Mouse (Mus musculus): Measurements from ENCODE around the gene Dedd. TPM values are rescaled to one million over a fixed set of nuclear protein-coding genes. Genes with fewer than 3 reads are reported as not detected.
A peak's percentile ranks its signal among the peaks of the same experiment; 100 is the strongest.

Dedd gene
- polyA plus RNA-seq (2016; fragmentation: Nextera tagmentation; extraction: Ambion mirVana), result 38.6 and 43.3 TPM in 2 replicates

GRCm38 (mm10) chr1:171328839-171329432 is at the start of gene Dedd:
Dedd (plus strand) TSS chr1:171329145.
- WGBS, result under 1% methylated on average over 48 of the region's 48 CpGs
- Histone ChIP-seq H3K27me3 (replicated peaks) (no peaks in the 10 kb centered on the region), H3K9ac (peak within 1 kb of the TSS; percentile 95), H3K27ac (ENCODE audit: poor library complexity, severe bottlenecking) (peak within 1 kb of the TSS; percentile 98), H3K9me3 (replicated peaks) (no peaks in the 10 kb centered on the region), H3K4me2 (peak within 1 kb of the TSS; percentile 99), H3K4me3 (peak within 1 kb of the TSS; percentile 90), H3K36me3 (peaks cover 19% of the 10 kb centered on the region), H3K4me1 (replicated peaks) (peaks cover 40% of the 10 kb centered on the region)
- ATAC-seq (ENCODE audit: insufficient number of reproducible peaks, low FRiP score), result peak; percentile 90

- Histone ChIP-seq H3K4me3 (peak overlapping the region; percentile 72), H3K27me3 (replicated peaks) (no peaks in the 10 kb centered on the region), H3K27ac (ENCODE audit: poor library complexity, severe bottlenecking) (no peak overlapping the region), H3K4me1 (replicated peaks) (peaks cover 16% of the 10 kb centered on the region), H3K36me3 (peaks cover 65% of the 10 kb centered on the region), H3K4me2 (peak overlapping the region; percentile 82), H3K9ac (peak overlapping the region; percentile 84), H3K9me3 (replicated peaks) (no peaks in the 10 kb centered on the region)
- ATAC-seq (ENCODE audit: insufficient number of reproducible peaks, low FRiP score), result no peak
- 56% methylated on average over 5 of the region's 5 CpGs for whole genome bisulfite sequencing
Measured at GRCm38 (mm10) chr1:171279721-171280120, 49.2 kb upstream of the Dedd start.

- Histone ChIP-seq H3K9me3 (replicated peaks) (no peaks in the 10 kb centered on the region), H3K36me3 (peaks cover 65% of the 10 kb centered on the region), H3K4me1 (replicated peaks) (peaks cover 16% of the 10 kb centered on the region), H3K27ac (ENCODE audit: poor library complexity, severe bottlenecking) (peak overlapping the region; percentile 45), H3K4me3 (peak overlapping the region; percentile 72), H3K9ac (peak overlapping the region; percentile 84), H3K27me3 (replicated peaks) (no peaks in the 10 kb centered on the region), H3K4me2 (peak overlapping the region; percentile 82)
- WGBS, result 1% methylated on average over 25 of the region's 25 CpGs
- peak; percentile 11 for ATAC-seq (ENCODE audit: insufficient number of reproducible peaks, low FRiP score)
Measured at GRCm38 (mm10) chr1:171280250-171280915, 48.6 kb upstream of the Dedd start.

- WGBS, result 0% methylated on average over 26 of the region's 26 CpGs
- H3K9ac ChIP-seq, result peak within 1 kb of the TSS; percentile 85
- peak within 1 kb of the TSS; percentile 90 for H3K27ac ChIP-seq (ENCODE audit: poor library complexity, severe bottlenecking)
- H3K27me3 ChIP-seq (replicated peaks), result no peaks in the 10 kb centered on the region
- H3K9me3 ChIP-seq (replicated peaks), result no peaks in the 10 kb centered on the region
- peaks cover 16% of the 10 kb centered on the region for H3K4me1 ChIP-seq (replicated peaks)
- H3K4me2 ChIP-seq, result peak within 1 kb of the TSS; percentile 82
- ATAC-seq (ENCODE audit: insufficient number of reproducible peaks, low FRiP score), result peak; percentile 95
- peak within 1 kb of the TSS; percentile 72 for H3K4me3 ChIP-seq
- peaks cover 65% of the 10 kb centered on the region for H3K36me3 ChIP-seq
Measured at GRCm38 (mm10) chr1:171280916-171281527, 47.9 kb upstream of the Dedd start, which contains the start of gene Ppox. Ppox (minus strand) TSS chr1:171281186.

- Histone ChIP-seq H3K27ac (ENCODE audit: poor library complexity, severe bottlenecking) (peak overlapping the region; percentile 90), H3K9me3 (replicated peaks) (no peaks in the 10 kb centered on the region), H3K36me3 (peaks cover 64% of the 10 kb centered on the region), H3K4me2 (peak overlapping the region; percentile 82), H3K4me3 (peak overlapping the region; percentile 72), H3K27me3 (replicated peaks) (no peaks in the 10 kb centered on the region), H3K9ac (peak overlapping the region; percentile 85), H3K4me1 (replicated peaks) (peaks cover 21% of the 10 kb centered on the region)
- peak; percentile 66 for ATAC-seq (ENCODE audit: insufficient number of reproducible peaks, low FRiP score)
- WGBS, result 0% methylated on average over 10 of the region's 10 CpGs
Measured at GRCm38 (mm10) chr1:171281528-171281923, 47.4 kb upstream of the Dedd start.

- Histone ChIP-seq H3K4me3 (peak overlapping the region; percentile 72), H3K27me3 (replicated peaks) (no peaks in the 10 kb centered on the region), H3K27ac (ENCODE audit: poor library complexity, severe bottlenecking) (peak overlapping the region; percentile 90; the same call in 1 of the 2 replicates), H3K36me3 (peaks cover 60% of the 10 kb centered on the region), H3K4me1 (replicated peaks) (peaks cover 28% of the 10 kb centered on the region), H3K9me3 (replicated peaks) (no peaks in the 10 kb centered on the region), H3K4me2 (peak overlapping the region; percentile 82), H3K9ac (peak overlapping the region; percentile 30)
- WGBS, result 73% methylated on average over 18 of the region's 18 CpGs
- ATAC-seq (ENCODE audit: insufficient number of reproducible peaks, low FRiP score), result no peak
Measured at GRCm38 (mm10) chr1:171282086-171282805, 46.7 kb upstream of the Dedd start.

- Histone ChIP-seq H3K27ac (ENCODE audit: poor library complexity, severe bottlenecking) (no peak overlapping the region), H3K36me3 (peaks cover 52% of the 10 kb centered on the region), H3K4me1 (replicated peaks) (peaks cover 32% of the 10 kb centered on the region), H3K27me3 (replicated peaks) (no peaks in the 10 kb centered on the region), H3K4me3 (no peak overlapping the region), H3K9ac (no peak overlapping the region), H3K4me2 (no peak overlapping the region), H3K9me3 (replicated peaks) (no peaks in the 10 kb centered on the region)
- 91% methylated on average over 18 of the region's 18 CpGs for WGBS
- ATAC-seq (ENCODE audit: insufficient number of reproducible peaks, low FRiP score), result no peak
Measured at GRCm38 (mm10) chr1:171283188-171284160, 45.5 kb upstream of the Dedd start.

- WGBS, result 88% methylated on average over 15 of the region's 15 CpGs
- Histone ChIP-seq H3K4me3 (no peak overlapping the region), H3K36me3 (peaks cover 55% of the 10 kb centered on the region), H3K4me2 (no peak overlapping the region), H3K9me3 (replicated peaks) (no peaks in the 10 kb centered on the region), H3K27me3 (replicated peaks) (no peaks in the 10 kb centered on the region), H3K27ac (ENCODE audit: poor library complexity, severe bottlenecking) (no peak overlapping the region), H3K4me1 (replicated peaks) (peaks cover 32% of the 10 kb centered on the region), H3K9ac (no peak overlapping the region)
- ATAC-seq (ENCODE audit: insufficient number of reproducible peaks, low FRiP score), result no peak
Measured at GRCm38 (mm10) chr1:171284491-171284890, 44.5 kb upstream of the Dedd start.

GRCm38 (mm10) chr1:171285096-171285892 is 43.7 kb upstream of the Dedd start:
- Histone ChIP-seq H3K9ac (peak overlapping the region; percentile 39; the same call in 1 of the 2 replicates), H3K27ac (ENCODE audit: poor library complexity, severe bottlenecking) (no peak overlapping the region), H3K4me2 (no peak overlapping the region), H3K27me3 (replicated peaks) (no peaks in the 10 kb centered on the region), H3K36me3 (peaks cover 62% of the 10 kb centered on the region), H3K4me3 (no peak overlapping the region), H3K9me3 (replicated peaks) (no peaks in the 10 kb centered on the region), H3K4me1 (replicated peaks) (peaks cover 24% of the 10 kb centered on the region)
- no peak for ATAC-seq (ENCODE audit: insufficient number of reproducible peaks, low FRiP score)
- WGBS, result 87% methylated on average over 20 of the region's 20 CpGs

Measured in heart, embryonic 12.5 days (tissue).